Mouse (Mus musculus): Measurements from ENCODE around the gene Cmtm5.

DNA sequence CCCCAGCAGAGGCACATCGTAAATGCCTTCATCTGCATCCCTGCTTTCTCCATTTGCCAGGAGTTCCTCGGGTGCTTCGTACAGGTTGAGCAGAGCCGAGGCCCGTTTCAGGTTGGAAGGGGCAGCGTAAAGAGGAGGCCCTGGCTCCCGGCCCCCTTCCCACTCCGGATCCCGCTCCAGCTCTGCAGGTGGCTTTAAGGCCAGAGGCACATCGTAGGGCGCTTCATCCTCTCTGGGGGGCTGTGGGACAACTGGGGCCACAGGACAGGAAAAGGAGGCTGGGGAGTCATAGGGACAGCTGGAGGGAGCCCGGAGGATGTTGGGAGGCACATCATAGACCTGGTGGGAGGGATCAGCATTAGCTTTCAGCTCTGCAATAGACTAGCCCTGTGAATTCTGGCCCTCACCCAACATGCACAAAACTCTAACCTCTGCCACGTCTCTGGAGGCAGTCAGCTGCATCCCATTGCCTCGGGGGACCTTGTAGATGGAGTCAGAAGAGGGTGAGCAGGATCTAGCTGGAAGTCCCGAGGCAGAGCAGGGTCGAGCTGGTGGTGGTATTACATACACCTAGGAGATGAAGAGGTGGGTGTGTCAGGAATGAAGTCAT lies 15.9 kb upstream of the Cmtm5 start:
- TF ChIP-seq POLR2A (IDR thresholded peaks at IDR 0.05; ENCODE audit: low read depth, low read length) (no peak), CTCF (IDR thresholded peaks at IDR 0.05; ENCODE audit: extremely low read depth, insufficient read depth, insufficient read length, insufficient replicate concordance) (no peak)

Data from spleen, adult 2 months (tissue).